Mouse (Mus musculus) midbrain, embryonic 11.5 days (tissue): ENCODE results near the gene Macf1. TPM values are rescaled to one million over a fixed set of nuclear protein-coding genes. Genes with fewer than 3 reads are reported as not detected.
A peak's percentile ranks its signal among the peaks of the same experiment; 100 is the strongest.

Source experiments
- ATAC-seq: fragments of 200-750 bp; cut with Nextera tagmentation; 2 replicates; pipeline ENCODE4 v1.8.0; 2017; ENCODE audit warnings: moderate TSS enrichment, moderate library complexity; ENCODE audit not compliant: low FRiP score
- DNase-seq: peaks from one replicate; pipeline ENCODE4 v3.0.0; 2015; ENCODE audit warnings: low spot score; ENCODE audit errors: missing footprints
- H3K27ac ChIP-seq: fragments of 300-500 bp; sonication (generic); 2 replicates; pipeline ENCODE4 v1.5.1; 2014; ENCODE audit warnings: low read depth, low read length
- H3K27me3 ChIP-seq: fragments of 300-500 bp; sonication (generic); 2 replicates; pipeline ENCODE4 v1.6.1; 2014; ENCODE audit warnings: mild to moderate bottlenecking, low read length, moderate library complexity, mixed read lengths; ENCODE audit not compliant: control insufficient read depth, insufficient read depth
- H3K36me3 ChIP-seq: fragments of 300-500 bp; sonication (generic); 2 replicates; pipeline ENCODE4 v1.6.1; 2014; ENCODE audit warnings: mild to moderate bottlenecking, low read length, moderate library complexity, mixed read lengths; ENCODE audit not compliant: control insufficient read depth, insufficient read depth
- H3K4me1 ChIP-seq: fragments of 300-500 bp; sonication (generic); 2 replicates; pipeline ENCODE4 v1.6.1; 2014; ENCODE audit warnings: low read length; ENCODE audit not compliant: control insufficient read depth, insufficient read depth
- H3K4me2 ChIP-seq: fragments of 300-500 bp; sonication (generic); 2 replicates; pipeline ENCODE4 v1.6.1; 2014; ENCODE audit warnings: mild to moderate bottlenecking, moderate library complexity
- H3K4me3 ChIP-seq: fragments of 300-500 bp; sonication (generic); 2 replicates; pipeline ENCODE4 v1.5.1; 2014; ENCODE audit warnings: low read depth, low read length
- H3K9ac ChIP-seq: fragments of 300-500 bp; sonication (generic); 2 replicates; pipeline ENCODE4 v1.6.1; 2014; ENCODE audit warnings: low read length
- H3K9me3 ChIP-seq: fragments of 300-500 bp; sonication (generic); 2 replicates; pipeline ENCODE4 v1.6.1; 2016; ENCODE audit warnings: low read length; ENCODE audit not compliant: control insufficient read depth
- WGBS: fragments of 180-500 bp; shearing (Covaris S2); extraction: QIAGEN DNeasy Blood & Tissue Kit; methylation state at CpG from one replicate; pipeline ENCODE4 v1.1.7; 2014; 5-methylcytosine and 5-hydroxymethylcytosine counted together
- polyA plus RNA-seq: library from polyadenylated mRNA; unstranded; fragments of >200 nt; fragmentation: Nextera tagmentation; extraction: Ambion mirVana; gene quantifications from 2 replicates; pipeline ENCODE4 v1.2.1, GENCODE M21; 2014

The Macf1 gene
- polyA plus RNA-seq, 1 experiment from 2014 or later: 74.6 TPM

DNA sequence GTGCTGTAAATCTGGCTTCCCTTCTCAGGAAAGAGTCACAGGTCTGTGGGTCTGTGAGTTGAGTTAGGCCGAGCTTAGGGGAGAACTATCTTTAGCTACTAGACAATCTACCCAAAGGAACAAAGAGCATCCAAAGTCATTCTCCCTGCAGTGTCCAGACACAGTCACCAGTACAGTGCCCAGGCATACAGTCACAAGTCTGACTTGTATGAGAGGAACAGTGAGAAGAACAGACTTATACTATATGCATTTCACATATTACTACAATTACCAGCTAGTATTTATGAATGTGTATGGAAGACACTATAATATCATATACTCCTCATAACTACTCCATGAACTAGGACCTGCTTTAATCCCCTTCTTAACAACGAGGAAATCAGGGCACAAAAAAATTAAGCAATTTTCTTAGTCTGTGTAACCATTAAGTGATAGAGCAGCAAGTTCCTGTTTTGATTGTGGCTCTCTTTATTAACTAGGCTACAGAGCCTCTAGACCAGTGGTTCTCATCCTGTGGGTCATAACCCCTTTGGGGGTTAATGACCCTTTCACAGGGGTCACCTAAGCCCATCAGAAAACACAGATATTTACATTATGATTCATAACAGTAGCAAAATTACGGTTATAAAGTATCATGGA, 121.9 kb downstream of the Macf1 start:
- Histone ChIP-seq H3K9me3 (no peaks in the 10 kb centered on the region), H3K4me1 (peaks cover 8% of the 10 kb centered on the region), H3K9ac (no peak overlapping the region), H3K4me3 (no peak overlapping the region), H3K36me3 (no peaks in the 10 kb centered on the region), H3K27ac (no peak overlapping the region), H3K27me3 (no peaks in the 10 kb centered on the region), H3K4me2 (no peak overlapping the region)
- ATAC-seq (no peak), DNase-seq (peak; percentile 4)
- 81% methylated on average over 3 of the region's 3 CpGs for WGBS

DNA sequence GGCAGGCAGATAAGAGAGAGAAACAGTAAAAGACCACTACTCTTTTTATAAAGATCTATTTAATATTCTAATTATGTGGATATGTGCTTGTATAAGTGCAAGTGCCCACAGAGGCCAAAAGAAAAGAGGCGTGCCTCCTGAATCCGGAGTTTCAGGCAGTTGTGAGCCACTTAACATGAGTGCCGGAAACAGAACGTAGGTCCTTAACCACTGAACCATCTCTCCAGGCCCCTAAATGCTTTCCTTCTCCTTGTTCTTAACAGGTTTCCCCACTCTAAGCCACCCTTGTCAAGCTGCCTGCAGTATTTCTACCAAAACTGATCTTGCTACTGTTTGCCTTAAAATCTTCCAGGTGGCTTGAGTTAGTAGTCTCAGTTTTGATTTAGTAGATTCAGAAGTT, 123.3 kb downstream of the Macf1 start:
- H3K4me2 ChIP-seq: no peak overlapping the region
- no peak overlapping the region for H3K27ac ChIP-seq
- H3K27me3 ChIP-seq: no peaks in the 10 kb centered on the region
- ATAC-seq (no peak), DNase-seq (peak; percentile 39)
- no peaks in the 10 kb centered on the region for H3K36me3 ChIP-seq
- H3K9me3 ChIP-seq: no peaks in the 10 kb centered on the region
- no peak overlapping the region for H3K9ac ChIP-seq
- H3K4me3 ChIP-seq: no peak overlapping the region
- peaks cover 8% of the 10 kb centered on the region for H3K4me1 ChIP-seq
- 100% methylated on average over 4 of the region's 4 CpGs for WGBS

DNA sequence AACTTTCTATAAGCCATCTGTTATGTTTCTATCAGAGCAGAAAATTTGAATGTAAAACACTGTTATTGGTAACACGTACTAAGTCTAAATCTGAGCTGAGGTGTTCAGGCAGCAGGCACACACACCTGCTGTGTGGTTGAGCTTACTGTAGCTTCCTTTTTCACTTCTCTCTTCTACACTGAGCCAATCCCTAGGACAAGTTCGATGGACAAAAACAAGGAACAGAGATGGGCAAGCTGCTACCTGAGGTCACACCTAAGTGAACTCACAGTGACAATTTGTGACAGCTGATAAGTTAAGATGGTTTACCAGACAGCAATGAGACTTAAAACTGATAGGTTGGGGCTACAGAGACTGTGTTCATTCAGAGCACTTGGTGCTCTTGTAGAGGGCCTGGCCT, 125.7 kb downstream of the Macf1 start:
- peak; percentile 31 for DNase-seq

DNA sequence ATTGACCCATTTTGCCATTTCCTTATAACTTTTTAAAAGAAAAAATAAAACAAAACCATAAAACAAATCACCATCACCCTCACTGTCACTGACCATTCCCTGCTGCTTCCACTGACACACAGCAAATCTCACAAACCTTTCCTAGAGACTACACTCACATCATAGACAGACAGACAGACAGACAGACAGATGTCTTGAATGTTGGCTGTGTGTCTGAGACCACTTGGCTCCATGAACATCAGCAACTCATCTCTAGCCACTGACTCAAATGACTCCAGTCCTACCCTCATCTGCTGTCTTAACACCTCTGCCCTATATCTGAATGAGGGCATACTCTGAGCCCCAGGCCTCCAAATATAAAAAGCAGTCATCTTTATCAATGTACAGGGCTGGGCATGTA, 128.9 kb downstream of the Macf1 start:
- H3K27ac ChIP-seq: no peak overlapping the region
- H3K9me3 ChIP-seq: no peaks in the 10 kb centered on the region
- no peaks in the 10 kb centered on the region for H3K36me3 ChIP-seq
- peaks cover 4% of the 10 kb centered on the region for H3K4me1 ChIP-seq
- H3K4me2 ChIP-seq: no peak overlapping the region
- ATAC-seq (no peak), DNase-seq (peak; percentile 68)
- H3K9ac ChIP-seq: no peak overlapping the region
- H3K27me3 ChIP-seq: no peaks in the 10 kb centered on the region
- H3K4me3 ChIP-seq: no peak overlapping the region

More for the DNA sequence above, 125.7 kb downstream of the Macf1 start:
- no peak for ATAC-seq
- Histone ChIP-seq H3K4me3 (no peak overlapping the region), H3K4me2 (no peak overlapping the region), H3K4me1 (no peaks in the 10 kb centered on the region), H3K36me3 (no peaks in the 10 kb centered on the region), H3K27me3 (no peaks in the 10 kb centered on the region), H3K9ac (no peak overlapping the region), H3K9me3 (no peaks in the 10 kb centered on the region), H3K27ac (no peak overlapping the region)
- 90% methylated on average over 2 of the region's 2 CpGs for WGBS

DNA sequence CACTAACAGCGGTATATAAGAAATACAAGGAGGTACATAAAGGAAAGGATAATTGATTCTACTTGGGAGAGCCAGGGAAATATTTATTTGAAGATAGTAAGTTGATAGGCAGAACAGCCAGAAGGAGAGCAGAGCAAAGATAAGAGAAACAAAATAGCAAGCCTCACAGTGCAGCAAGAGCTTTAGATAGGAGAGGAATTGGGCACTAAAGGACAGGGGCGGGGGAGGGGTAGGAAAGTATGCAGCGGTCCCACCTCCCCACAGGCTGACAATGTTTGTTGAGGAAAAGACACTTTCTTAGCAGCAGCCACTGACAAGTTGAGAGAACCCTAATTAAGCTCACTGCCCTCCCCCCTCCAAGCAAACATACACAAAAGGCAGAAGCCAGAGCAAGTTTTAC, 131.5 kb downstream of the Macf1 start:
- H3K4me2 ChIP-seq: no peak overlapping the region
- DNase-seq (peak; percentile 77), ATAC-seq (no peak)
- H3K4me1 ChIP-seq: peaks cover 4% of the 10 kb centered on the region
- H3K9me3 ChIP-seq: no peaks in the 10 kb centered on the region
- WGBS: 42% methylated on average over 3 of the region's 3 CpGs
- H3K27me3 ChIP-seq: no peaks in the 10 kb centered on the region
- no peak overlapping the region for H3K4me3 ChIP-seq
- no peaks in the 10 kb centered on the region for H3K36me3 ChIP-seq
- H3K27ac ChIP-seq: no peak overlapping the region
- H3K9ac ChIP-seq: no peak overlapping the region

DNA sequence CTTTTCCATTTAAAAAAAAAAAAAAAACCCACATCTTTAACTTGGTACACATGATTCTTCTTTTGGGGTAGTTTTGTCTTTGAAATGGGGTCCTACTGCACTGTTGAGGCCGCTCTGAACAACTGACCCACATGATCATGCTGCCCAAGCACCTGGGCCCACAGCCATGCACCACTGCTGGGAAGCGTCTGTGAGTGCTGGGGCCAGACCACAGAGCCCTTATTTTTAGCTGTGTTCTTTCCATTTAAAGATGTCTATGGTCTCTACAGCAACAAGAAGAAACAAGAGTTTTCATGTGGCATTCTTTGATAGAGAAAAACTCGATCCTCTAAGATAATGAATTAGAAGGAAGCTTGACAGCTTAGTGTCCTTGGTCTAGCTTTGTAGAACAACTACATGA, 135.8 kb downstream of the Macf1 start:
- 89% methylated on average over 3 of the region's 3 CpGs for WGBS
- ATAC-seq (no peak), DNase-seq (peak; percentile 14)
- Histone ChIP-seq H3K9me3 (no peaks in the 10 kb centered on the region), H3K4me1 (peaks cover 8% of the 10 kb centered on the region), H3K27ac (no peak overlapping the region), H3K9ac (no peak overlapping the region), H3K36me3 (no peaks in the 10 kb centered on the region), H3K4me2 (no peak overlapping the region), H3K27me3 (no peaks in the 10 kb centered on the region), H3K4me3 (no peak overlapping the region)

DNA sequence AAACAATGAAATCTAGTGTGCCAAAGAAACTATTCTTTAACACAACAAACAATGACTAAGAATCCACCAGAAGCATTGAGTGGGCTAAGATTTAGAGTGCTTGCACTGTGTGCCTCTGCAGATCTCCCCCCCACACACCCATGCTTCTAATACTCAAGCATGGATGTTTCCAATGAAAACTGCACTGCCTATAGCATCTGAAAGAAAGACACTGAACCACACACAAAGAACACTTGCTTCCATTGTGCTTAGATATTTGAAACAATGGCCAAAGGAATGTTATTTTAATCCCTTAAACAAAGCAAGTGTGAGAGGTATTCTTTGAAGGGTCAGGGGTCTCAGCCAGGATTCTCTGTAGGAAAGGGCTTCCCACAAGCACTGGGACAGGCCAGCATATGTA, 140.5 kb downstream of the Macf1 start:
- Histone ChIP-seq H3K36me3 (no peaks in the 10 kb centered on the region), H3K4me2 (no peak overlapping the region), H3K9me3 (no peaks in the 10 kb centered on the region), H3K27me3 (no peaks in the 10 kb centered on the region), H3K27ac (no peak overlapping the region), H3K4me1 (peaks cover 3% of the 10 kb centered on the region; the same call in 1 of the 2 replicates), H3K4me3 (no peak overlapping the region), H3K9ac (no peak overlapping the region)
- ATAC-seq (peak; percentile 78), DNase-seq (peak; percentile 88)

DNA sequence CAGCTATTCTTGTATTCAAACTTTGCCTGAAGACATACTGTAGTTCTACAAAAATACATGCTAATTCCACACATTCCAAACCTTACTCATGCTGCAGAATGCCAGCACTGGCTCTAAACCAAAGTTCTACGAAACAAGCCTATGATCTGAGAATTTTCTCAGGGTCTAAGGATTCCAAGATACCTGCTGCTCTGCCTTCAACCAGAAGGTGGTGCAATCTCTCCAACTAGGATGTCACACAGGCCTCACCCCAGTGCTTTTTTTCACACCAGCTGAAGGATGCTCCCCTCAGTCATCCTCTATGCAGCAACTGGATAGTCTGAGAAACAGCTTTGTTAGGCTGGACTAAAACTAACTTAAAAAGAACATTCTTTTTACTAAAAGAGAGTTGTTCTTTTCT, 148.9 kb downstream of the Macf1 start:
- 69% methylated on average over 1 of the region's 1 CpGs for WGBS
- ATAC-seq: peak; percentile 75; the same call in 1 of the 2 replicates
- H3K4me1 ChIP-seq: no peaks in the 10 kb centered on the region
- no peak overlapping the region for H3K9ac ChIP-seq
- no peaks in the 10 kb centered on the region for H3K9me3 ChIP-seq
- no peaks in the 10 kb centered on the region for H3K36me3 ChIP-seq
- no peak overlapping the region for H3K4me2 ChIP-seq
- DNase-seq: peak; percentile 88
- H3K27me3 ChIP-seq: no peaks in the 10 kb centered on the region
- H3K27ac ChIP-seq: no peak overlapping the region
- H3K4me3 ChIP-seq: no peak overlapping the region

DNA sequence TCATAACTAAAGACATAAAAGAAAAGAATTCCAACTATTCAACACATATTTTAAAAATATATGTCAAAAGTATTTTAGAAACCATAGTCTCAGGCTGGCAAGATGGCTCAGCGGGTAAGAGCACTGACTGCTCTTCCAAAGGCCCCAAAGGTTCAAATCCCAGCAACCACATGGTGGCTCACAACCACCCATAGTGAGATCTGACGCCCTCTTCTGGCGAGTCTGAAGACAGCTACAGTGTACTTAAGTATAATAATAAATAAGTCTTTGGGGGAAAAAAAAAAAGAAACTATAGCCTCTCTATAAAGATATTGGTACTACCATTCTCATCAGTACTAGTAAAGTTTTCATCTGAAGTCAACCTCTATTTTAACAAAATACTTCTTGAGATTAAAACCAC, 152.2 kb downstream of the Macf1 start:
- Histone ChIP-seq H3K4me3 (no peak overlapping the region), H3K4me1 (peaks cover 12% of the 10 kb centered on the region), H3K36me3 (no peaks in the 10 kb centered on the region), H3K9ac (no peak overlapping the region), H3K27ac (no peak overlapping the region), H3K9me3 (no peaks in the 10 kb centered on the region), H3K27me3 (no peaks in the 10 kb centered on the region), H3K4me2 (no peak overlapping the region)
- DNase-seq (no peak), ATAC-seq (no peak)
- 38% methylated on average over 3 of the region's 3 CpGs for WGBS
